Mouse (Mus musculus): ENCODE data around the gene Thsd4. TPM values are rescaled to one million over a fixed set of nuclear protein-coding genes. Genes with fewer than 3 reads are reported as not detected.

Thsd4 gene
- total RNA-seq, 1 experiment: 1.6 TPM

GRCm38 (mm10) chr9:60410872-60411635 is 110.8 kb downstream of the Thsd4 start:
- in situ Hi-C loops (cut with MboI; ENCODE audit: low sequenced_read_pairs in 2 of 2, unreplicated experiment in 2 of 2): no loop called here
- TF ChIP-seq MAFK (IDR thresholded peaks at IDR 0.05; ENCODE audit: insufficient read depth, low read depth, low read length) (no peak), HCFC1 (IDR thresholded peaks at IDR 0.05; ENCODE audit: borderline replicate concordance, insufficient read depth, low read length) (no peak), CHD2 (IDR thresholded peaks at IDR 0.05; ENCODE audit: low read depth, low read length) (no peak), ZNF384 (IDR thresholded peaks at IDR 0.05; ENCODE audit: low read depth, low read length) (no peak), ZC3H11A (IDR thresholded peaks at IDR 0.05; ENCODE audit: borderline replicate concordance, low read depth, low read length) (no peak)
- Histone ChIP-seq H3K9me3 (ENCODE audit: control insufficient read depth, insufficient read depth, low read depth, low read length) (no peaks in the 10 kb centered on the region), H3K36me3 (ENCODE audit: control insufficient read depth, insufficient read depth, low read length, poor library complexity, severe bottlenecking) (no peaks in the 10 kb centered on the region), H3K4me3 (ENCODE audit: insufficient read depth in 1 of 2, low read depth in 1 of 2, low read length in 2 of 2, poor library complexity in 1 of 2, severe bottlenecking in 1 of 2) (no peak overlapping the region), H3K4me1 (ENCODE audit: control insufficient read depth in 2 of 2, insufficient read depth in 2 of 2, low read length in 2 of 2, poor library complexity in 1 of 2) (no peaks in the 10 kb centered on the region), H3K27ac (ENCODE audit: insufficient read depth, low read depth, low read length, poor library complexity, severe bottlenecking) (no peak overlapping the region), H3K9ac (ENCODE audit: insufficient read depth, low read depth, low read length, poor library complexity, severe bottlenecking) (no peak overlapping the region)
- DNase-seq (ENCODE audit: low read depth, low spot score): no peak

- in situ Hi-C loops (cut with MboI; ENCODE audit: low sequenced_read_pairs in 2 of 2, unreplicated experiment in 2 of 2): no loop called here
- TF ChIP-seq CHD2 (IDR thresholded peaks at IDR 0.05; ENCODE audit: low read depth, low read length): no peak
- no peak for TF ChIP-seq HCFC1 (IDR thresholded peaks at IDR 0.05; ENCODE audit: borderline replicate concordance, insufficient read depth, low read length)
- no peak for TF ChIP-seq ZC3H11A (IDR thresholded peaks at IDR 0.05; ENCODE audit: borderline replicate concordance, low read depth, low read length)
- TF ChIP-seq MAFK (IDR thresholded peaks at IDR 0.05; ENCODE audit: insufficient read depth, low read depth, low read length): no peak
- no peak for TF ChIP-seq ZNF384 (IDR thresholded peaks at IDR 0.05; ENCODE audit: low read depth, low read length)
- DNase-seq (ENCODE audit: low read depth, low spot score): no peak
- no peaks in the 10 kb centered on the region for H3K36me3 ChIP-seq (ENCODE audit: control insufficient read depth, insufficient read depth, low read length, poor library complexity, severe bottlenecking)
- no peak overlapping the region for H3K9ac ChIP-seq (ENCODE audit: insufficient read depth, low read depth, low read length, poor library complexity, severe bottlenecking)
- no peaks in the 10 kb centered on the region for H3K4me1 ChIP-seq (ENCODE audit: control insufficient read depth in 2 of 2, insufficient read depth in 2 of 2, low read length in 2 of 2, poor library complexity in 1 of 2)
- H3K4me3 ChIP-seq (ENCODE audit: insufficient read depth in 1 of 2, low read depth in 1 of 2, low read length in 2 of 2, poor library complexity in 1 of 2, severe bottlenecking in 1 of 2): no peak overlapping the region
- H3K27ac ChIP-seq (ENCODE audit: insufficient read depth, low read depth, low read length, poor library complexity, severe bottlenecking): no peak overlapping the region
- H3K9me3 ChIP-seq (ENCODE audit: control insufficient read depth, insufficient read depth, low read depth, low read length): no peaks in the 10 kb centered on the region
Measured at GRCm38 (mm10) chr9:60407374-60407773, 114.5 kb downstream of the Thsd4 start.

- H3K27ac ChIP-seq (ENCODE audit: insufficient read depth, low read depth, low read length, poor library complexity, severe bottlenecking): no peak overlapping the region
- H3K36me3 ChIP-seq (ENCODE audit: control insufficient read depth, insufficient read depth, low read length, poor library complexity, severe bottlenecking): no peaks in the 10 kb centered on the region
- H3K9ac ChIP-seq (ENCODE audit: insufficient read depth, low read depth, low read length, poor library complexity, severe bottlenecking): no peak overlapping the region
- no peaks in the 10 kb centered on the region for H3K4me1 ChIP-seq (ENCODE audit: control insufficient read depth in 2 of 2, insufficient read depth in 2 of 2, low read length in 2 of 2, poor library complexity in 1 of 2)
- DNase-seq (ENCODE audit: low read depth, low spot score): no peak
- in situ Hi-C loops (cut with MboI; ENCODE audit: low sequenced_read_pairs in 2 of 2, unreplicated experiment in 2 of 2): no loop called here
- no peaks in the 10 kb centered on the region for H3K9me3 ChIP-seq (ENCODE audit: control insufficient read depth, insufficient read depth, low read depth, low read length)
- no peak overlapping the region for H3K4me3 ChIP-seq (ENCODE audit: insufficient read depth in 1 of 2, low read depth in 1 of 2, low read length in 2 of 2, poor library complexity in 1 of 2, severe bottlenecking in 1 of 2)
- no peak for TF ChIP-seq ZNF384 (IDR thresholded peaks at IDR 0.05; ENCODE audit: low read depth, low read length)
Measured at GRCm38 (mm10) chr9:60405777-60406176, 116.1 kb downstream of the Thsd4 start.

- H3K36me3 ChIP-seq (ENCODE audit: control insufficient read depth, insufficient read depth, low read length, poor library complexity, severe bottlenecking): no peaks in the 10 kb centered on the region
- in situ Hi-C loops (cut with MboI; ENCODE audit: low sequenced_read_pairs in 2 of 2, unreplicated experiment in 2 of 2): no loop called here
- no peaks in the 10 kb centered on the region for H3K9me3 ChIP-seq (ENCODE audit: control insufficient read depth, insufficient read depth, low read depth, low read length)
- H3K9ac ChIP-seq (ENCODE audit: insufficient read depth, low read depth, low read length, poor library complexity, severe bottlenecking): no peak overlapping the region
- DNase-seq (ENCODE audit: low read depth, low spot score): no peak
- H3K4me1 ChIP-seq (ENCODE audit: control insufficient read depth in 2 of 2, insufficient read depth in 2 of 2, low read length in 2 of 2, poor library complexity in 1 of 2): no peaks in the 10 kb centered on the region
- no peak for TF ChIP-seq HCFC1 (IDR thresholded peaks at IDR 0.05; ENCODE audit: borderline replicate concordance, insufficient read depth, low read length)
- no peak for TF ChIP-seq ZNF384 (IDR thresholded peaks at IDR 0.05; ENCODE audit: low read depth, low read length)
- TF ChIP-seq MAFK (IDR thresholded peaks at IDR 0.05; ENCODE audit: insufficient read depth, low read depth, low read length): no peak
- TF ChIP-seq CHD2 (IDR thresholded peaks at IDR 0.05; ENCODE audit: low read depth, low read length): no peak
- TF ChIP-seq ZC3H11A (IDR thresholded peaks at IDR 0.05; ENCODE audit: borderline replicate concordance, low read depth, low read length): no peak
- no peak overlapping the region for H3K27ac ChIP-seq (ENCODE audit: insufficient read depth, low read depth, low read length, poor library complexity, severe bottlenecking)
- H3K4me3 ChIP-seq (ENCODE audit: insufficient read depth in 1 of 2, low read depth in 1 of 2, low read length in 2 of 2, poor library complexity in 1 of 2, severe bottlenecking in 1 of 2): no peak overlapping the region
Measured at GRCm38 (mm10) chr9:60402681-60403080, 119.2 kb downstream of the Thsd4 start.

GRCm38 (mm10) chr9:60400001-60400400 is 121.8 kb downstream of the Thsd4 start:
- in situ Hi-C loops (cut with MboI; ENCODE audit: low sequenced_read_pairs in 2 of 2, unreplicated experiment in 2 of 2): no loop called here

More at GRCm38 (mm10) chr9:60400001-60400400, 121.8 kb downstream of the Thsd4 start:
- Histone ChIP-seq H3K27ac (ENCODE audit: insufficient read depth, low read depth, low read length, poor library complexity, severe bottlenecking) (no peak overlapping the region), H3K9ac (ENCODE audit: insufficient read depth, low read depth, low read length, poor library complexity, severe bottlenecking) (no peak overlapping the region), H3K4me1 (ENCODE audit: control insufficient read depth in 2 of 2, insufficient read depth in 2 of 2, low read length in 2 of 2, poor library complexity in 1 of 2) (no peaks in the 10 kb centered on the region), H3K9me3 (ENCODE audit: control insufficient read depth, insufficient read depth, low read depth, low read length) (no peaks in the 10 kb centered on the region), H3K36me3 (ENCODE audit: control insufficient read depth, insufficient read depth, low read length, poor library complexity, severe bottlenecking) (no peaks in the 10 kb centered on the region), H3K4me3 (ENCODE audit: insufficient read depth in 1 of 2, low read depth in 1 of 2, low read length in 2 of 2, poor library complexity in 1 of 2, severe bottlenecking in 1 of 2) (no peak overlapping the region)
- no peak for TF ChIP-seq HCFC1 (IDR thresholded peaks at IDR 0.05; ENCODE audit: borderline replicate concordance, insufficient read depth, low read length)
- no peak for TF ChIP-seq MAFK (IDR thresholded peaks at IDR 0.05; ENCODE audit: insufficient read depth, low read depth, low read length)
- TF ChIP-seq ZNF384 (IDR thresholded peaks at IDR 0.05; ENCODE audit: low read depth, low read length): no peak
- no peak for TF ChIP-seq CHD2 (IDR thresholded peaks at IDR 0.05; ENCODE audit: low read depth, low read length)
- TF ChIP-seq ZC3H11A (IDR thresholded peaks at IDR 0.05; ENCODE audit: borderline replicate concordance, low read depth, low read length): no peak
- DNase-seq (ENCODE audit: low read depth, low spot score): no peak
